In genomic region chr12:111795180-111795895, GRCm38 (mm10) we compare ENCODE assay signal across 9 mouse cellular contexts. TPM values are rescaled to one million over a fixed set of nuclear protein-coding genes. Genes with fewer than 3 reads are reported as not detected.
DNase-seq lines count a peak whose midpoint lies in the region; ATAC-seq and TF ChIP-seq lines count a peak whose summit lies in the region.
"Had no signal": no experiment of that assay in that cellular context is flagged by ENCODE, and none has a peak within 500 bp of the region (broad histone marks: within the 10 kb centered on the region; RNA-seq: fewer than 3 reads in every experiment).

No protein-coding gene starts in this region.

- H3K9me3 ChIP-seq in kidney, embryonic 15.5 days (replicated peaks) = no peaks in the 10 kb centered on the region
- no peaks in the 10 kb centered on the region for H3K9me3 ChIP-seq in kidney, postnatal 0 days (replicated peaks; ENCODE audit: low read length)
- H3K9me3 ChIP-seq in hindbrain, postnatal 0 days (ENCODE audit: low read length) = no peaks in the 10 kb centered on the region
- H3K9me3 ChIP-seq: limb, embryonic 15.5 days; neural tube, embryonic 12.5 days had no signal

- H3K4me3 ChIP-seq in kidney, adult 2 months (ENCODE audit: insufficient read depth, low read depth, low read length) = no peak overlapping the region
- no peak overlapping the region for H3K4me3 ChIP-seq in kidney, embryonic 15.5 days (replicated peaks)
- no peak overlapping the region for H3K4me3 ChIP-seq in kidney, postnatal 0 days (replicated peaks; ENCODE audit: low read depth, low read length)
- H3K4me3 ChIP-seq in hindbrain, postnatal 0 days (ENCODE audit: low read length) = no peak overlapping the region
- H3K4me3 ChIP-seq: limb, embryonic 15.5 days; neural tube, embryonic 12.5 days had no signal

- TF ChIP-seq CTCF in kidney, adult 2 months (conservative IDR thresholded peaks at IDR 0.05; ENCODE audit: insufficient read depth, insufficient read length, low read depth, low read length) = no peak
- TF ChIP-seq CTCF in kidney, postnatal 0 days (IDR thresholded peaks at IDR 0.05; ENCODE audit: low read depth) = no peak
- no peak for TF ChIP-seq CTCF in hindbrain, postnatal 0 days (IDR thresholded peaks at IDR 0.05; ENCODE audit: low read depth)

- peak; percentile 84 for DNase-seq in kidney, adult 2 months
- peak; percentile 65 for DNase-seq in ZHBTc4 (ENCODE audit: low read depth, low spot score)
- peak; percentile 79 for DNase-seq in cerebellum, adult 9-11 months
- DNase-seq in kidney, postnatal 0 days (ENCODE audit: low spot score) = no peak
- DNase-seq in hindbrain, postnatal 0 days (ENCODE audit: low spot score) = no peak
- DNase-seq in ovary, adult 18-20 months (ENCODE audit: low spot score) = no peak

- WGBS in kidney, adult 2 months = 51% methylated on average over 28 of the region's 28 CpGs
- 85% methylated on average over 28 of the region's 28 CpGs for WGBS in kidney, embryonic 15.5 days
- 81% methylated on average over 28 of the region's 28 CpGs for WGBS in kidney, postnatal 0 days
- WGBS in hindbrain, postnatal 0 days = 84% methylated on average over 28 of the region's 28 CpGs

- no peaks in the 10 kb centered on the region for H3K36me3 ChIP-seq in kidney, adult 2 months (ENCODE audit: control insufficient read depth, insufficient read depth, low read length)
- H3K36me3 ChIP-seq in kidney, embryonic 15.5 days = peaks cover 96% of the 10 kb centered on the region
- H3K36me3 ChIP-seq in kidney, postnatal 0 days (ENCODE audit: insufficient read depth, low read length) = peaks cover 46% of the 10 kb centered on the region
- H3K36me3 ChIP-seq in hindbrain, postnatal 0 days (ENCODE audit: insufficient read depth, low read length) = peaks cover 55% of the 10 kb centered on the region; the same call in 1 of the 2 replicates

- no peak overlapping the region for H3K4me2 ChIP-seq in kidney, embryonic 15.5 days
- no peak overlapping the region for H3K4me2 ChIP-seq in kidney, postnatal 0 days (ENCODE audit: low read length)
- H3K4me2 ChIP-seq in hindbrain, postnatal 0 days (ENCODE audit: low read depth, low read length) = no peak overlapping the region
- H3K4me2 ChIP-seq: limb, embryonic 15.5 days; neural tube, embryonic 12.5 days had no signal

- no peak for ATAC-seq in kidney, embryonic 15.5 days (replicated peaks; ENCODE audit: low FRiP score)
- 0 out of 2 replicates have a peak, but pooled peaks have one; percentile 33 for ATAC-seq in kidney, postnatal 0 days (replicated peaks; ENCODE audit: low FRiP score, low read depth)
- no peak for ATAC-seq in hindbrain, postnatal 0 days

- peaks cover 39% of the 10 kb centered on the region for H3K4me1 ChIP-seq in kidney, adult 2 months (ENCODE audit: control insufficient read depth, insufficient read depth, low read length)
- H3K4me1 ChIP-seq in kidney, embryonic 15.5 days = 0 out of 2 replicates have a peak, but pooled peaks cover 3% of the 10 kb centered on the region
- no peaks in the 10 kb centered on the region for H3K4me1 ChIP-seq in kidney, postnatal 0 days (replicated peaks; ENCODE audit: insufficient read depth, low read length)
- H3K4me1 ChIP-seq in hindbrain, postnatal 0 days (ENCODE audit: insufficient read depth, low read length) = no peaks in the 10 kb centered on the region
- H3K4me1 ChIP-seq: limb, embryonic 15.5 days had no signal

- no peaks in the 10 kb centered on the region for H3K27me3 ChIP-seq in kidney, adult 2 months (replicated peaks; ENCODE audit: control insufficient read depth, insufficient read depth, low read length)
- no peaks in the 10 kb centered on the region for H3K27me3 ChIP-seq in kidney, embryonic 15.5 days
- no peaks in the 10 kb centered on the region for H3K27me3 ChIP-seq in kidney, postnatal 0 days (ENCODE audit: insufficient read depth, low read length)
- H3K27me3 ChIP-seq in hindbrain, postnatal 0 days (ENCODE audit: insufficient read depth, low read length) = no peaks in the 10 kb centered on the region
- H3K27me3 ChIP-seq: limb, embryonic 15.5 days; neural tube, embryonic 12.5 days had no signal

- TF ChIP-seq POLR2A in kidney, adult 2 months (IDR thresholded peaks at IDR 0.05; ENCODE audit: low read depth, low read length) = no peak

- H3K9ac ChIP-seq in kidney, embryonic 15.5 days = no peak overlapping the region
- H3K9ac ChIP-seq in kidney, postnatal 0 days (ENCODE audit: low read depth, low read length) = no peak overlapping the region
- H3K9ac ChIP-seq in hindbrain, postnatal 0 days (replicated peaks; ENCODE audit: low read length) = no peak overlapping the region
- H3K9ac ChIP-seq: limb, embryonic 15.5 days; neural tube, embryonic 12.5 days had no signal

- 0 out of 2 replicates have a peak overlapping the region, but pooled peaks have one; percentile 9 for H3K27ac ChIP-seq in kidney, adult 2 months (ENCODE audit: insufficient read depth, low read depth, low read length)
- no peak overlapping the region for H3K27ac ChIP-seq in kidney, embryonic 15.5 days
- H3K27ac ChIP-seq in kidney, postnatal 0 days = 0 out of 2 replicates have a peak overlapping the region, but pooled peaks have one; percentile 57
- H3K27ac ChIP-seq in hindbrain, postnatal 0 days = no peak overlapping the region
- H3K27ac ChIP-seq: limb, embryonic 15.5 days; neural tube, embryonic 12.5 days had no signal

RNA-seq across cellular contexts. Expression of gene Xrcc3, which starts 18.3 kb away (rescaled TPM):
- 5.3 and 6.0 TPM in 2 replicates for polyA plus RNA-seq in kidney, adult 2 months (2012; rRNA removed)
- polyA plus RNA-seq in kidney, embryonic 15.5 days (2015; fragmentation: Nextera tagmentation; extraction: Ambion mirVana) = 14.0 and 14.3 TPM in 2 replicates
- polyA plus RNA-seq in kidney, postnatal 0 days (2015; fragmentation: Nextera tagmentation; extraction: Ambion mirVana) = 6.3 and 6.9 TPM in 2 replicates
- 16.8 and 17.4 TPM in 2 replicates for total RNA-seq in hindbrain, postnatal 0 days (2014; rRNA removed)
- polyA plus RNA-seq in hindbrain, postnatal 0 days (2015; fragmentation: Nextera tagmentation; extraction: Ambion mirVana) = 2.6 and 2.7 TPM in 2 replicates

RNA-seq across cellular contexts. Expression of gene Zfyve21, which starts 18.6 kb away (rescaled TPM):
- 97.0 and 105 TPM in 2 replicates for polyA plus RNA-seq in kidney, adult 2 months (2012; rRNA removed)
- polyA plus RNA-seq in kidney, embryonic 15.5 days (2015; fragmentation: Nextera tagmentation; extraction: Ambion mirVana) = 117 and 125 TPM in 2 replicates
- 117 and 118 TPM in 2 replicates for polyA plus RNA-seq in kidney, postnatal 0 days (2015; fragmentation: Nextera tagmentation; extraction: Ambion mirVana)
- 43.4 and 44.3 TPM in 2 replicates for total RNA-seq in hindbrain, postnatal 0 days (2014; rRNA removed)
- 44.8 and 48.3 TPM in 2 replicates for polyA plus RNA-seq in hindbrain, postnatal 0 days (2015; fragmentation: Nextera tagmentation; extraction: Ambion mirVana)

RNA-seq across cellular contexts. Expression of gene Klc1, which starts 36.7 kb away (rescaled TPM):
- 40.3 and 44.3 TPM in 2 replicates for polyA plus RNA-seq in kidney, adult 2 months (2012; rRNA removed)
- 81.8 and 98.5 TPM in 2 replicates for polyA plus RNA-seq in kidney, embryonic 15.5 days (2015; fragmentation: Nextera tagmentation; extraction: Ambion mirVana)
- 52.6 and 61.3 TPM in 2 replicates for polyA plus RNA-seq in kidney, postnatal 0 days (2015; fragmentation: Nextera tagmentation; extraction: Ambion mirVana)
- total RNA-seq in hindbrain, postnatal 0 days (2014; rRNA removed) = 421 and 496 TPM in 2 replicates
- 583 and 600 TPM in 2 replicates for polyA plus RNA-seq in hindbrain, postnatal 0 days (2015; fragmentation: Nextera tagmentation; extraction: Ambion mirVana)

Comparison
In these comparisons a context has a peak if more than half of its experiments do, and no peak if none do; other contexts are left out.
1. DNase-seq: peak in kidney, adult 2 months (single experiment), ZHBTc4 (single experiment) and cerebellum, adult 9-11 months (single experiment); none in kidney, postnatal 0 days (single experiment), hindbrain, postnatal 0 days (single experiment) and ovary, adult 18-20 months (single experiment).
2. H3K27ac ChIP-seq: peak in kidney, adult 2 months (single experiment) and kidney, postnatal 0 days (single experiment); none in kidney, embryonic 15.5 days (single experiment) and hindbrain, postnatal 0 days (single experiment).